Mouse (Mus musculus) spleen, adult 18-20 months (tissue): ENCODE data around the gene Fes.

Experiments used
- DNase-seq, 2 experiments: peaks; one replicate each; pipeline ENCODE4 v3.0.0; 2022; ENCODE audit warnings: mixed read lengths in 2 of 2

Fes gene

GRCm38 (mm10) chr7:80387633-80388543 is at the start of gene Fes:
TSS of gene Fes (minus strand) at chr7:80387946.
- peak; percentile 62 for DNase-seq

GRCm38 (mm10) chr7:80436571-80436970 is 48.8 kb upstream of the Fes start:
- no peak for DNase-seq

GRCm38 (mm10) chr7:80435594-80435993 is 47.8 kb upstream of the Fes start:
- DNase-seq, result no peak

GRCm38 (mm10) chr7:80429661-80430060 is 41.9 kb upstream of the Fes start:
- no peak for DNase-seq

- no peak for DNase-seq
Measured at GRCm38 (mm10) chr7:80427730-80428129, 40.0 kb upstream of the Fes start.

GRCm38 (mm10) chr7:80426363-80426762 is 38.6 kb upstream of the Fes start:
- no peak for DNase-seq

GRCm38 (mm10) chr7:80424722-80425121 is 37.0 kb upstream of the Fes start:
- DNase-seq, result peak in 1 of 2 experiments; percentile 10

GRCm38 (mm10) chr7:80422759-80423480 is 35.2 kb upstream of the Fes start:
- no peak for DNase-seq

- DNase-seq, result no peak
Measured at GRCm38 (mm10) chr7:80421576-80421975, 33.8 kb upstream of the Fes start.

GRCm38 (mm10) chr7:80420586-80420985 is 32.8 kb upstream of the Fes start:
- DNase-seq, result no peak

- no peak for DNase-seq
Measured at GRCm38 (mm10) chr7:80419278-80419677, 31.5 kb upstream of the Fes start.

- DNase-seq, result no peak
Measured at GRCm38 (mm10) chr7:80418036-80418435, 30.3 kb upstream of the Fes start.

- no peak for DNase-seq
Measured at GRCm38 (mm10) chr7:80417601-80418000, 29.9 kb upstream of the Fes start.

GRCm38 (mm10) chr7:80416969-80417368 is 29.2 kb upstream of the Fes start:
- no peak for DNase-seq

- no peak for DNase-seq
Measured at GRCm38 (mm10) chr7:80414303-80414855, 26.6 kb upstream of the Fes start.

GRCm38 (mm10) chr7:80413512-80414302 is 26.0 kb upstream of the Fes start:
- DNase-seq, result no peak

- no peak for DNase-seq
Measured at GRCm38 (mm10) chr7:80412781-80413180, 25.0 kb upstream of the Fes start.

- no peak for DNase-seq
Measured at GRCm38 (mm10) chr7:80412279-80412678, 24.5 kb upstream of the Fes start.

- no peak for DNase-seq
Measured at GRCm38 (mm10) chr7:80410380-80410779, 22.6 kb upstream of the Fes start.

- DNase-seq, result no peak
Measured at GRCm38 (mm10) chr7:80407712-80408111, 20.0 kb upstream of the Fes start.

GRCm38 (mm10) chr7:80406186-80406585 is 18.4 kb upstream of the Fes start:
- DNase-seq, result no peak

GRCm38 (mm10) chr7:80405188-80405695 is 17.5 kb upstream of the Fes start, which contains the start of gene Furin:
TSS of gene Furin (minus strand) at chr7:80405436.
- DNase-seq, result no peak
